Mouse (Mus musculus) liver, embryonic 14.5 days (tissue): Measurements from ENCODE around the gene Unc93b1. TPM values are rescaled to one million over a fixed set of nuclear protein-coding genes. Genes with fewer than 3 reads are reported as not detected.

Experiments
- ATAC-seq: fragments of 200-750 bp; cut with Nextera tagmentation; 2 replicates; pipeline ENCODE4 v1.8.0; 2017; ENCODE audit warnings: moderate number of reproducible peaks, mild to moderate bottlenecking, moderate library complexity; ENCODE audit not compliant: insufficient read depth
- DNase-seq, 3 experiments: peaks; one replicate each; pipeline ENCODE4 v3.0.0-alpha.2; 2012 to 2013; ENCODE audit warnings: low read depth in 3 of 3, low spot score in 3 of 3
- H3K27ac ChIP-seq: fragments of 300-500 bp; sonication (generic); 2 replicates; pipeline ENCODE4 v1.5.1; 2014; ENCODE audit warnings: moderate library complexity, mild to moderate bottlenecking, control low read depth, inconsistent platforms
- H3K27me3 ChIP-seq: fragments of 300-500 bp; sonication (generic); 2 replicates; pipeline ENCODE4 v1.6.1; 2014; ENCODE audit warnings: mild to moderate bottlenecking, low read length, moderate library complexity; ENCODE audit not compliant: control insufficient read depth, insufficient read depth
- H3K36me3 ChIP-seq: fragments of 300-500 bp; sonication (generic); replicated peaks from 2 replicates; pipeline ENCODE4 v1.6.1; 2014; ENCODE audit warnings: low read depth; ENCODE audit not compliant: control insufficient read depth, insufficient read depth
- H3K4me1 ChIP-seq, 2 experiments: fragments of 200-500 bp in 1 of 2; fragments of 300-500 bp in 1 of 2; sonication (generic) in 1 of 2; replicated peaks; 2 replicates each; pipeline ENCODE4 v1.6.1; 2012 to 2014; ENCODE audit warnings: antibody characterized with exemption in 1 of 2, inconsistent platforms in 1 of 2, low read length in 1 of 2; ENCODE audit not compliant: control insufficient read depth in 2 of 2, insufficient read depth in 2 of 2
- H3K4me2 ChIP-seq: fragments of 300-500 bp; sonication (generic); 2 replicates; pipeline ENCODE4 v1.6.1; 2014; ENCODE audit warnings: low read depth, mild to moderate bottlenecking, control low read depth, moderate library complexity
- H3K4me3 ChIP-seq, 2 experiments: fragments of 200-500 bp in 1 of 2; fragments of 300-500 bp in 1 of 2; sonication (generic) in 1 of 2; 2 replicates each; pipeline ENCODE4 v1.5.1; 2012 to 2014; ENCODE audit warnings: low read depth in 2 of 2, low read length in 2 of 2, mild to moderate bottlenecking in 2 of 2, control low read depth in 1 of 2, inconsistent platforms in 1 of 2, moderate library complexity in 1 of 2; ENCODE audit not compliant: insufficient read depth in 1 of 2
- H3K9ac ChIP-seq: fragments of 300-500 bp; sonication (generic); replicated peaks from 2 replicates; pipeline ENCODE4 v1.6.1; 2014; ENCODE audit warnings: mild to moderate bottlenecking, control low read depth, moderate library complexity
- H3K9me3 ChIP-seq: fragments of 300-500 bp; sonication (generic); 2 replicates; pipeline ENCODE4 v1.6.1; 2016; ENCODE audit warnings: low read length, mixed read lengths; ENCODE audit not compliant: control insufficient read depth
- CTCF ChIP-seq: IDR thresholded peaks from 2 replicates; pipeline ENCODE4 v1.5.1; 2016; ENCODE audit warnings: antibody characterized with exemption, low read depth, control low read depth
- EP300 ChIP-seq: IDR thresholded peaks from 2 replicates; pipeline ENCODE4 v1.6.1; 2016; ENCODE audit warnings: antibody characterized with exemption, low read depth
- WGBS: fragments of 180-500 bp; shearing (Covaris S2); extraction: QIAGEN DNeasy Blood & Tissue Kit; methylation state at CpG from one replicate; pipeline ENCODE4 v1.1.7; 2014; ENCODE audit not compliant: insufficient replicate concordance; 5-methylcytosine and 5-hydroxymethylcytosine counted together
- polyA plus RNA-seq, 2 experiments: library from polyadenylated mRNA; depleted of rRNA in 1 of 2; stranded (reverse) in 1 of 2; unstranded in 1 of 2; fragments of >200 nt; fragmentation: Nextera tagmentation in 1 of 2; extraction: Ambion mirVana in 1 of 2; gene quantifications; 2 replicates each; pipeline versions ENCODE4 v1.2.1 to v1.2.3; 2012 to 2014

Gene Unc93b1
- polyA plus RNA-seq, 2 experiments, result 14.7 to 19.8 TPM

- no peaks in the 10 kb centered on the region for H3K9me3 ChIP-seq
- no peak within 1 kb of the TSS for H3K4me2 ChIP-seq
- WGBS, result 44% methylated on average over 5 of the region's 5 CpGs
- no peak within 1 kb of the TSS for H3K4me3 ChIP-seq
- H3K9ac ChIP-seq, result no peak within 1 kb of the TSS
- H3K27ac ChIP-seq, result no peak within 1 kb of the TSS
- H3K27me3 ChIP-seq, result no peaks in the 10 kb centered on the region
- ATAC-seq (no peak), DNase-seq (no peak)
- no peaks in the 10 kb centered on the region for H3K36me3 ChIP-seq
- TF ChIP-seq CTCF (no peak), EP300 (no peak)
- 0 out of 4 replicates have a peak, but pooled peaks cover 0 to 2% of the 10 kb centered on the region in 2 experiments for H3K4me1 ChIP-seq
These were observed 57.4 kb downstream of the Unc93b1 start, which contains the start of gene Tbx10 for GRCm38 (mm10) chr19:3992416-3992815. Gene Tbx10 (plus strand): TSS chr19:3992752.

- Histone ChIP-seq H3K27ac (no peak overlapping the region), H3K27me3 (no peaks in the 10 kb centered on the region), H3K36me3 (no peaks in the 10 kb centered on the region), H3K4me1 (0 out of 4 replicates have a peak, but pooled peaks cover 2 to 7% of the 10 kb centered on the region in 2 experiments), H3K4me3 (no peak overlapping the region), H3K4me2 (no peak overlapping the region), H3K9ac (no peak overlapping the region), H3K9me3 (no peaks in the 10 kb centered on the region)
- no peak for DNase-seq
- TF ChIP-seq CTCF (no peak), EP300 (no peak)
- WGBS, result 54% methylated on average over 6 of the region's 6 CpGs
- ATAC-seq, result no peak
These were observed 59.9 kb downstream of the Unc93b1 start for GRCm38 (mm10) chr19:3994932-3995331.

GRCm38 (mm10) chr19:3995505-3995904 is 60.5 kb downstream of the Unc93b1 start:
- Histone ChIP-seq H3K4me1 (0 out of 4 replicates have a peak, but pooled peaks cover 2 to 7% of the 10 kb centered on the region in 2 experiments), H3K36me3 (no peaks in the 10 kb centered on the region), H3K9ac (no peak overlapping the region), H3K4me3 (no peak overlapping the region), H3K4me2 (no peak overlapping the region), H3K27me3 (no peaks in the 10 kb centered on the region), H3K27ac (no peak overlapping the region), H3K9me3 (no peaks in the 10 kb centered on the region)
- TF ChIP-seq CTCF (no peak), EP300 (no peak)
- DNase-seq (no peak), ATAC-seq (no peak)
- WGBS, result 84% methylated on average over 3 of the region's 3 CpGs

- H3K9me3 ChIP-seq, result no peaks in the 10 kb centered on the region
- no peak overlapping the region for H3K4me2 ChIP-seq
- ATAC-seq, result no peak
- no peak overlapping the region for H3K27ac ChIP-seq
- no peak overlapping the region for H3K9ac ChIP-seq
- H3K27me3 ChIP-seq, result no peaks in the 10 kb centered on the region
- H3K4me1 ChIP-seq, result peaks cover 2 to 10% of the 10 kb centered on the region in 2 experiments; a peak in 2 of 4 replicates
- H3K36me3 ChIP-seq, result no peaks in the 10 kb centered on the region
- DNase-seq, result no peak
- H3K4me3 ChIP-seq, result no peak overlapping the region
- 48% methylated on average over 7 of the region's 7 CpGs for WGBS
- TF ChIP-seq EP300, result no peak
These were observed 61.1 kb downstream of the Unc93b1 start for GRCm38 (mm10) chr19:3996106-3996505.

- no peak for ATAC-seq
- WGBS, result 60% methylated on average over 8 of the region's 8 CpGs
- H3K4me3 ChIP-seq, result no peak overlapping the region
These were observed 61.8 kb downstream of the Unc93b1 start for GRCm38 (mm10) chr19:3996747-3997146.

More at GRCm38 (mm10) chr19:3996747-3997146, 61.8 kb downstream of the Unc93b1 start:
- no peak for DNase-seq
- Histone ChIP-seq H3K36me3 (no peaks in the 10 kb centered on the region), H3K27ac (no peak overlapping the region), H3K4me2 (no peak overlapping the region), H3K9ac (no peak overlapping the region), H3K4me1 (peaks cover 2 to 12% of the 10 kb centered on the region in 2 experiments; a peak in 2 of 4 replicates), H3K27me3 (no peaks in the 10 kb centered on the region), H3K9me3 (no peaks in the 10 kb centered on the region)
- no peak for TF ChIP-seq EP300
- TF ChIP-seq CTCF, result no peak
